Mouse (Mus musculus) erythroblast, embryonic 14.5 days (primary cell): ENCODE results near the gene Cab39l.

Experiments used
- GATA1 ChIP-seq: IDR thresholded peaks from 2 replicates; pipeline ENCODE4 v1.6.1; 2012; ENCODE audit warnings: low read length, inconsistent platforms, mixed read lengths
- TAL1 ChIP-seq: IDR thresholded peaks from 3 replicates; pipeline ENCODE4 v1.6.1; 2012; ENCODE audit warnings: low read length, inconsistent platforms, mixed read lengths

GRCm38 (mm10) chr14:59554025-59554424 is 113.3 kb downstream of the Cab39l start:
- TF ChIP-seq GATA1 (no peak), TAL1 (no peak)
